Mouse (Mus musculus) embryo, embryonic 10.5 days (tissue): Measurements from ENCODE around the gene Cyth2.

Experiments used
- DNase-seq: peaks from one replicate; pipeline ENCODE4 v3.0.0-alpha.2; 2015; ENCODE audit warnings: low spot score

Gene Cyth2

DNA sequence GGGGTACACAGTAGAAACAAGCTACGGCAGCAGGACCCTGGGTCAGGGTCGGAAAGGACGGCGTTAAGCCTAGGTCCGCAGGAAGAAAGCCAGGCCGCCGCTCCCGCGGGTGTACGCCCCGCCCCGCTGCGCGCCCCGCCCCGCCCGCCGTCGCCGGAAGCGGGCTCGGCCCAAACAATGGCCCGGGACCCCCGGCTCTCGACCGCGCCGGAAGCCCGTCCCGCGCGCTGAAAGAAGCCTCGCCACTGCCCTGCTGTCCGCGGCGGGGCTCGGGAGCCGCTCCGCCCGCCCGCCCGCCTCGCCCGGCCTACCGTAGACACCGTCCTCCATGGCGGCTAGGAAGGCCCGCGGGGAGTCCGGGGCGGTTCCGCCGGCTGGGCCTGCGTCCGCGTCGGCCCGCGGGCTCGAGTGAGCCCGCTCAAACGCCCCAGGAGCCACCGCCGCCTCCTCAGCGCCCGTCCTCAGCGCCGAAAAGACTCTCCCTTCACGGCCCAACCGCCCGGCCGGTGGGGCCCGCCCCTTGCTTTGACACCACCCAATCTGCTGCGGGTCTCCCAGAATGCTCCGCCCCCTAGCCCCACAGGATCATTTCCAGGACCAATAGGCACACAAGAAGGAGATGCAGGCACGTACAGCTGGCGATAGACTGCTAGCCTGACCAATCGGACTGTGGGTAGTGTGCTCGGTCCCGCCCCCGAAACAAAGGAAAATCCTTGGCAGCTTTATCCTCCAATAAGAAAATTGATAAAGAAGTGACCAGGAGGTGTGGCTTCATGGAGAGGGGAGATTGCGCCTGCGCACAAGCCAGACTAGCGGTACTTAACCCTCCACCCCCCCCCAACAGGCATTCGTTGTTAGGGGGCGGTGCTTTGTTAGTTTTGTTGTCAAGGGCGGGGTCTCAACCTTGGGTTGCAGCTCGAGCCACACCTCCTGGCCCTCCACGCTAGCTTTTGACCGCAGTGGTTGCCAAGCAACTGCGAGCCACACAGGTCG, at the start of gene Cyth2:
TSS of gene Cyth2 (minus strand) at position 795 of the 993 bp plus-strand sequence.
- DNase-seq: peak; percentile 100

DNA sequence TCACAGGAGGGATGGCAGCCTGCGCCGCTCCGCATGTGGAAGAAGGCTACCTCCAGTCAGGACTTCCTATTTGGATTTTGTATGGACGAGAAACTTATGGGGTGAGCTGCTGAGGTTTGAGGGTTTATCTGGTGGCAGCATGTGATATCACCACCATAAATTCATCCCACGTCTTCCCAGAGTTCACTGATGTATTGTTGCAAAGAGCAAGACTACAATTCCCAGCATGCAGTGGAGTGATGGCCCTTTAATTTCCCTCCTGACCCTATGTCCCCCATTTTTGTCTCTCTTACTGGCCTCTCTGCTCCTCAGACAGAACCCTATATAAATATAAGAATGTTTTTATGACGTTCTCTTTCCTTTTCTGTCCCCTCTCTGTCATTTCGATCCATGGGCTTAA, 48.4 kb upstream of the Cyth2 start:
- no peak for DNase-seq

GRCm38 (mm10) chr7:45859008-45859407, 44.6 kb upstream of the Cyth2 start:
- no peak for DNase-seq

DNA sequence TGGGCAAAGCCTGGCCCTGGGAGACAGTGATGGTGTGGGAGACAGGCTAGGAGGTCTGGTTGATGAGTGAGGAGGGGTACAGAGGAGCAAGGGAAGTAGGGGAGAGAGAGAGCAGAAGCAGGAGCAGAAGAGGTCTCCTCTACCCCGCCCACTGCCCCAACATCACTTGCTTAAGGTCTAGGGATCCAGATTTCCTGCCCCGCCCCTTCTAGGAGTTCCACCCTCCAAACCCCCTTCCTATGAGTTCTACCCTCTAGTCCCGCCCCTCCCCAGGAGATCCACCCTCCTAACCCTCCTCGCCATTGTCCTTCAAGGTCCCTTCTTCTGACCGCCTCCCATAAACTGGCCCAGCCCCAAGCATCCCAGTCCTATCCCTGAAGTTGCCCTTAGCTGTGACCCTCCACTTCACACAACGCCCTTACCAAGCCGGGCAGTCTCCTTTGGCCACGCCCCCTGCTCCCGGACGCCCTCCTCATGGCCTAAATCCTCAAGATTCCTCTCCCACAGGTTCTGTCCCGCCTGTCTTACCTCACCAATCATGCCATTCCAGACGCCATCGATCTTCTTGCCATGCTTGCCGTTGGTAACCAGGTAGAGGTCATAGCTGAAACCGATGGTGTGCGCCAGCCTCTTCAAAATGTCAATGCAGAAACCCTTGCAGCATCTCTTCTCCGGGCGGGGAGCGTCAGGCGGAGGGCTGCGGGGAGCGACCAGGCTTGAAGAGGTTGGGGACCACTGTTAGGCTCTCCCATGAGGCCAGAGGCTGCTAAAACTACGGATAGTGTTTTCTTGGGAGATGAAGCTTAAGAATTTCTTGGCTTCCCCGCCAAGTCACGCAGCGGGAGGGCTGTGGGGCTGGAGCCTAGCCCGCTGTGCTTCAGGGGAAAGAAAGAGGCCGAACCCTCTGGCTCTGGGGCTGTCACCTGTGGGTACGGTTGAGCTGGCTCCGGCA, 42.8 kb upstream of the Cyth2 start:
- peak; percentile 64 for DNase-seq

DNA sequence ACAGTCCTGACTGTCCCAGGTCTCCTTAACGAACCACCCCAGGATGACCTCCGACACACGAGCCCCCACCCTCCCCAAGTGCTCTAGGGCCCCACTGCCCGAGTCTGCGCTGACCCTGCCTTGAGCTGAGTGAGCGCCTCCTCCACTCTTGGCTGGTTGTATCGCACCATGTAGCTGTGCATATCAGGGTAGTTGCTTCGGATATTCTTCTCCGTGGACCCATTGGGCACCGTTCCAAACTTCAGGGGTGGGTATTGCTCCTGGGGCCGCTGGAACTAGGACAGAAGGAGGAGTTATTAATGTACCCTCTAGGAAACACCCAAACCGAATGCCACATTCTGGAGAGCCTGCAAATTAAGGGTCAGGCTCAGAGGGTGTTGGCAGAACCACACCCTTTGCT, 38.7 kb upstream of the Cyth2 start:
- DNase-seq: no peak

GRCm38 (mm10) chr7:45850661-45851060, 36.3 kb upstream of the Cyth2 start:
- DNase-seq: no peak

GRCm38 (mm10) chr7:45848447-45849027, 34.2 kb upstream of the Cyth2 start:
- no peak for DNase-seq

DNA sequence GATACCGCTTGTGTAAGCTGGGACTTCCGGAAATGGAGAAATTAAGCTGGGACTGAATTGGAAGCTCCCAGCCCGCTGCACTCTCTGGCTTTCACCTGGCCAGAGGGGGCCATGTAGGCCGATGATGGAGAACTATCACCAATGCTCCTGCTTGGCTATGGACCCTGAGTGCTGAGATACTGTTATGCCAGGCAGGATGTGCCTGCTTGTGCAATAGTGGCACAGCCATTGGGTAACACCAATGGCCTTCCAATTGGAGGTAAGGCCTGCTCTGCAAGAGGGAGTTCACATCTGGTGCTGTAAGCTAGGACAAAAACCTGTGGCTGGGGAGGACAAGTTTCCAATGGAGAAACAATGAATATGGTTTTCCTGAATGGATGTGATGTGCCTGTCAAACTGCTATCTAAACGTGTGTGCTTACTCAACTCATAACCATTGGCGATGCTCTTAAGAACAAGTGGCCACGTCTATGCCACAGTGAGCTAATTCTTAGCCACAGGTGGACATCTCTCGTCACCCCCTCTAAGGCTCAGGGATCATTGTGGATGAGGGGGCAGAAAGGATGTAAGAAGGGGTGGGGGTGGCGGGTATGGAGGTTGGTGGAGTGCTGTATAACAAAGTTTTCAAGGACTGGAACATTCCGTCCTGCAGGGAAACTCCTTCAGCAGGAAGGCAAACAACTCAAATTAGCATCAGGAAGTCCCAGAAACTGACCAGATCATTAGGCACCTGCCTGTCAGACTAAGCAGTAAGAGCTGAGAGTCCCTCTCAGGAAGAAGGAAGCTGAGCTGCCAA, 28.8 kb upstream of the Cyth2 start:
- DNase-seq: no peak

DNA sequence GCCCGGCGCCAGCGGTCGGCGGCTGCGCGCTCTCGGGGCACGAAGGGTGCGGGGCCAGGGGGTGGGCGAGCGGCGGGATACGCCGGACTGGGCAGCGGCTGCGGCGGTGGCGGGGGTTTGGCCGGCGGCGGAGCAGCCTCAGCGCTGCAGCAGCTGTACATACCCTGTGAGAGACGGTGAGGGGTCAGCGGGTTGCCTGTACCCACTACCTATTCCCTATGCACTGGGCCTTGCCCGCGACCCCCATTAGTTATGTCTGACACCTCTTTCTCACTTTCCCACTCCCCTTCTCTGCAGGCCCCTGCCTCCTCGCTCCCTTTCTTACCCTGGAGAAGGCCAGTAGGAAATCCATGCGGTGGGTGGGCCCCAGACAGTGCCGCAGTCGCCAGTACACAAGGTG, 19.5 kb upstream of the Cyth2 start:
- DNase-seq: no peak

DNA sequence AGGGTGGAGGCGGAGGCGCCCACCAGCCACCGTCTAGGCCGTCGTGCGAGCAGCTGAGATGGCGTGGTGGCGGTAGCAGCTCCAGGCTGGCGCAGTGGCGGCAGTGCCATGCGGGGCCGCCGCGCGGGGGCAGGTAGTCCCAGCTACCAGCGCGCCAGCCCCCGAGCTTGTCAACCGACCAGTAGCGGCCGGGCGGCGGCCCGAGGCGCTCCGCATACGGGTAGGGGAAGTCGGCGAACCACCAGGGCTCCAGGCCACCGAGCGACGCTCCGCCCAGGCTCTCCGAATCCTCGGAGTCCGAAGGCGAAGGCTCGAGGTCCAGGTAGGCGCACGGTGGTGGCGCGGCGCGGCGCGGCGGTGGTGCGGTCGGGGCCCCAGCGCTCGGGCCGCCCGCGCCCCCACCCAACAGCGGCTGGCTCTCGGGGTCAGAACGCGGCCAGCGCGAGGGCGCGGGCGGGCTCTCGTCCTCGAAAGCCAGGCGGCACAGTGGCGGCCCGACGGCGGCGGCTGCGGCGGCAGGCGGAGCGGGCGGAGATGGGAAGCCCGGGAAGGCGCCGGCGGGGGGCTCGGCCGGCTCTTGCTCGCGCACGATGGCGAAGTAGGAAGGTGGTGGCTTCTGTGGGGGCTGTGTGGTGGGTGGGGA, 18.9 kb upstream of the Cyth2 start:
- DNase-seq: no peak

- DNase-seq: no peak
Observed at GRCm38 (mm10) chr7:45832428-45832827, 18.0 kb upstream of the Cyth2 start.

- no peak for DNase-seq
Observed at GRCm38 (mm10) chr7:45831128-45831525, 16.7 kb upstream of the Cyth2 start.

GRCm38 (mm10) chr7:45830427-45831127, 16.2 kb upstream of the Cyth2 start, which contains the start of gene Grwd1:
Grwd1 (minus strand) TSS chr7:45830944.
- peak; percentile 95 for DNase-seq

- no peak for DNase-seq
Observed at GRCm38 (mm10) chr7:45826631-45827030, 12.2 kb upstream of the Cyth2 start.

- DNase-seq: no peak
Observed at GRCm38 (mm10) chr7:45824598-45824997, 10.2 kb upstream of the Cyth2 start, which contains the start of gene Kcnj14. Kcnj14 (minus strand) TSS chr7:45824782.

- no peak for DNase-seq
Observed at GRCm38 (mm10) chr7:45820913-45821312, 6.5 kb upstream of the Cyth2 start.

DNA sequence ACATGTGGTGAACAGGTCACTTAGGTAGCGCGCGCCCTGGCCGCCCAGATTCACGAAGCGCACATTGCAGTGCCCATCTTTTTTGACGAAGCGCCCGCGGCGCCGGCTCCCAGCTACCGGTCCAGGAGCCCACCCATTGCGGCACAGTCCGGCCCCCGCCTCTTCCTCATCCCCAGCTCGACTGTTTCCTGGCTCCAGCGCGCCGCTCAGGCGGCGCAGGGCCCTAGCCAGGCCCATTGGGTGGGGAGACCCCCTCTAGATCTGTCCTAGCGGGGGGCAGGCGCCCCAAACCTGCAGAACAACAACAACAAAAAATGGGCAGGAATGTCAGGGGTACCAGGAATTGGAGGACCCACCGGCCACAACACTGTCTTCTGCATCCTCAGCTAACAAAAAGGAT, 5.5 kb upstream of the Cyth2 start:
- no peak for DNase-seq

DNA sequence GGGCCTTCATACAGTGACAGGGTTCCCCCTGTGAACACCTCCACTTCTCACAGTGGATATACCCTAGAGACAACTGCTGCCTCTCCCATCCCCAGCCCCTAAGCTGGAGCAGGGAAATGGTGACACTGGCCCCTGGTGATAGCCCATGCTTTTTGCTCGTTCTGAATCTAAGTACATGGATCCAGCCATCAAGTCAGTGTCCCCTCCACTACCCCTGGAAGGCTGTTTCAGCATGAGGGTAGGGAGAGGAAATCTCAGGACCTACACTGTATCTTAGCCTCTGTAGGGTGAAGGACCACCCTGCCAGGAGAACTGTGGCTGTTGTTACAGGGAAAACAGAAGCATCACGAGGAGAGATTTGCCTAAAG, 1.6 kb upstream of the Cyth2 start:
- DNase-seq: no peak

- DNase-seq: peak; percentile 44
Observed at GRCm38 (mm10) chr7:45815323-45815983, 1.1 kb upstream of the Cyth2 start.

DNA sequence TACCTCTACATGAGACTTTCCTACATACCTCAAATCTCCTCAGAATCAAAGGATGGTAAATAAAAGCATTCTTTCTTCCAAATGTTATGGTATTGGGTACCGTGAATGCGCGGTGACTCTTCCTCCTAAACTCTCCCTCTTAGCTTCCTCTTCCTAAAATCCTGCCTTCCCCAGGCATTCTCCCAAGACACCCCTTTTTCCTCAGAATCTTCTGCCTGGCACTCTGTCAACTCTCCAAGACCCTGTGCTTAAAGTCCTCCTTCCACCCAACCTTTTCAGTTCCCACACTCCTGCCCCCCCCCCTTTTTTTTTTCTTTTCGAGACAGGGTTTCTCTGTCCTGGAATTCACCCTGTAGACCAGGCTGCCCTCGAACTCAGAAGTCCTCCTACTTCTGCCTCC, 460 bp upstream of the Cyth2 start:
- DNase-seq: no peak
